Mouse (Mus musculus) stomach, postnatal 0 days (tissue): Measurements from ENCODE around the gene Cela1. TPM values are rescaled to one million over a fixed set of nuclear protein-coding genes. Genes with fewer than 3 reads are reported as not detected.

Experiments
- ATAC-seq: fragments of 200-750 bp; cut with Nextera tagmentation; 2 replicates; pipeline ENCODE4 v1.8.0; 2017; ENCODE audit not compliant: low FRiP score, low TSS enrichment
- DNase-seq: peaks from one replicate; pipeline ENCODE4 v3.0.0-alpha.2; 2016; ENCODE audit warnings: low spot score
- H3K27ac ChIP-seq: fragments of 300-500 bp; sonication (generic); replicated peaks from 2 replicates; pipeline ENCODE4 v1.5.1; 2014; ENCODE audit warnings: mild to moderate bottlenecking, control low read depth
- H3K27me3 ChIP-seq: fragments of 300-500 bp; sonication (generic); 2 replicates; pipeline ENCODE4 v1.6.1; 2014; ENCODE audit warnings: low read length; ENCODE audit not compliant: control insufficient read depth, insufficient read depth
- H3K36me3 ChIP-seq: fragments of 300-500 bp; sonication (generic); 2 replicates; pipeline ENCODE4 v1.6.1; 2014; ENCODE audit warnings: low read length, mixed read lengths; ENCODE audit not compliant: control insufficient read depth, insufficient read depth
- H3K4me1 ChIP-seq: fragments of 300-500 bp; sonication (generic); replicated peaks from 2 replicates; pipeline ENCODE4 v1.6.1; 2014; ENCODE audit warnings: antibody characterized with exemption; ENCODE audit not compliant: control insufficient read depth, insufficient read depth
- H3K4me2 ChIP-seq: fragments of 300-500 bp; sonication (generic); replicated peaks from 2 replicates; pipeline ENCODE4 v1.6.1; 2014; ENCODE audit warnings: low read depth, mild to moderate bottlenecking, control low read depth, moderate library complexity
- H3K4me3 ChIP-seq: fragments of 300-500 bp; sonication (generic); 2 replicates; pipeline ENCODE4 v1.5.1; 2014; ENCODE audit warnings: low read depth, low read length, control low read depth
- H3K9ac ChIP-seq: fragments of 300-500 bp; sonication (generic); 2 replicates; pipeline ENCODE4 v1.6.1; 2014; ENCODE audit warnings: mild to moderate bottlenecking, low read length, control low read depth, mixed read lengths
- H3K9me3 ChIP-seq: fragments of 300-500 bp; sonication (generic); 2 replicates; pipeline ENCODE4 v1.6.1; 2016; ENCODE audit warnings: low read length; ENCODE audit not compliant: control insufficient read depth
- CTCF ChIP-seq: IDR thresholded peaks from 2 replicates; pipeline ENCODE4 v1.5.1; 2016; ENCODE audit warnings: antibody characterized with exemption, low read depth, mild to moderate bottlenecking, moderate library complexity
- EP300 ChIP-seq: optimal IDR thresholded peaks from 2 replicates; pipeline ENCODE3; 2016; ENCODE audit warnings: antibody characterized with exemption
- WGBS: fragments of 180-500 bp; shearing (Covaris S2); extraction: QIAGEN DNeasy Blood & Tissue Kit; methylation state at CpG from one replicate; pipeline ENCODE4 v1.1.7; 2014; 5-methylcytosine and 5-hydroxymethylcytosine counted together
- polyA plus RNA-seq: library from polyadenylated mRNA; unstranded; fragments of >200 nt; fragmentation: Nextera tagmentation; extraction: Ambion mirVana; gene quantifications from 2 replicates; pipeline ENCODE4 v1.2.1, GENCODE M21; 2015

Cela1 gene
- 22.3 and 24.1 TPM in 2 replicates for polyA plus RNA-seq

DNA sequence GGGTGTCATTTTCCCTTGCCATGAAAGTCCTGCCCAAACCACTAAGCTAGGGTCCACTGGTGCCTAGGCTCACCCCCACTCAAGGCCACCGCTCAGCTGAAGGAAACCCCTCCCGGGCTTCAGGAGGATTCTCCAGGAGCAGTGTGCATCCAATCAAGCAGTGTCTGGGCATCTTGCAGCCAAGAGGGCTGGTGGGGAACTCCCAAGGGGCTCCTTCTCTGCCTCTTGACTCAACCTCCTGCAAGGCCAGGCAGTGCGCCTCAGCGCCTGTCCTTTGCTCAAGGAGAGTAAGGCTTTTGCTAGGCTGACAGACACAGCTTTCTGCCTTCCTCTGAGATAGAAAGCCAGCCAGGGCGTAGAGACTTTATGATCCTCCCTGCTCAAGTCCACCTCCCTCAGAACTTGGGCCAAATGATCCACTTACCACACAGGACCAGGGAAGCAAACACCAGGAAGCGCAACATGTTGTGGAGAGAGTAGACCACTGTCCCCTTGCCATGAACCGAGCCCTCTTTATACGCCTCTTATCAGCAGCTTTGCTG is at the start of gene Cela1:
TSS of gene Cela1 (minus strand) at position 492 of the 542 bp plus-strand sequence.
- ATAC-seq: no peak; the same call in 1 of the 2 replicates

DNA sequence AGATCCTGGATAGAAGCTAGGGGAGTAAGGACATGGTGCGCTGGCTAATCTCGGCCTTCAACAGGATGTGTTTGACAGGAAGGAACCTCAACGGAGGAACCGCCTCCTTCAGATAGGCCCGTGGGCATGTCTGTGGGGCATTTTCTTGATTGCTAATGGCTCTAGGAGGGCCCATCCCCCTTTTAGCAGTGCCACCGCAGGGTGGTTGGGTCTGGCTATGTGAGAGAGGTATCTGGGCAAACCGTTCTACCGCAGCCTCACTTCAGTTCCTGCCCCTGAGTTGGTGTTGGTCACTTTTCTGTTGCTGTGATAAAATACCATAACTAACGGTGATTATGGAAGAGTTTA is 48.2 kb upstream of the Cela1 start:
- no peak for TF ChIP-seq CTCF
- Histone ChIP-seq H3K27me3 (no peaks in the 10 kb centered on the region), H3K9me3 (no peaks in the 10 kb centered on the region), H3K4me3 (no peak overlapping the region), H3K4me1 (no peaks in the 10 kb centered on the region), H3K4me2 (no peak overlapping the region), H3K27ac (no peak overlapping the region), H3K9ac (no peak overlapping the region), H3K36me3 (no peaks in the 10 kb centered on the region)
- WGBS: 85% methylated on average over 9 of the region's 9 CpGs
- no peak for ATAC-seq
- no peak for DNase-seq

More for the DNA sequence above, at the start of gene Cela1:
- TF ChIP-seq CTCF (no peak), EP300 (no peak)
- H3K9me3 ChIP-seq: no peaks in the 10 kb centered on the region; the same call in 1 of the 2 replicates
- H3K27me3 ChIP-seq: no peaks in the 10 kb centered on the region
- WGBS: 68% methylated on average over 8 of the region's 8 CpGs
- no peaks in the 10 kb centered on the region; the same call in 1 of the 2 replicates for H3K4me1 ChIP-seq
- H3K27ac ChIP-seq: peak within 1 kb of the TSS; percentile 45; the same call in 1 of the 2 replicates
- H3K4me3 ChIP-seq: no peak within 1 kb of the TSS
- H3K36me3 ChIP-seq: no peaks in the 10 kb centered on the region
- peak within 1 kb of the TSS; percentile 31 for H3K4me2 ChIP-seq
- no peak within 1 kb of the TSS for H3K9ac ChIP-seq
- no peak for DNase-seq

DNA sequence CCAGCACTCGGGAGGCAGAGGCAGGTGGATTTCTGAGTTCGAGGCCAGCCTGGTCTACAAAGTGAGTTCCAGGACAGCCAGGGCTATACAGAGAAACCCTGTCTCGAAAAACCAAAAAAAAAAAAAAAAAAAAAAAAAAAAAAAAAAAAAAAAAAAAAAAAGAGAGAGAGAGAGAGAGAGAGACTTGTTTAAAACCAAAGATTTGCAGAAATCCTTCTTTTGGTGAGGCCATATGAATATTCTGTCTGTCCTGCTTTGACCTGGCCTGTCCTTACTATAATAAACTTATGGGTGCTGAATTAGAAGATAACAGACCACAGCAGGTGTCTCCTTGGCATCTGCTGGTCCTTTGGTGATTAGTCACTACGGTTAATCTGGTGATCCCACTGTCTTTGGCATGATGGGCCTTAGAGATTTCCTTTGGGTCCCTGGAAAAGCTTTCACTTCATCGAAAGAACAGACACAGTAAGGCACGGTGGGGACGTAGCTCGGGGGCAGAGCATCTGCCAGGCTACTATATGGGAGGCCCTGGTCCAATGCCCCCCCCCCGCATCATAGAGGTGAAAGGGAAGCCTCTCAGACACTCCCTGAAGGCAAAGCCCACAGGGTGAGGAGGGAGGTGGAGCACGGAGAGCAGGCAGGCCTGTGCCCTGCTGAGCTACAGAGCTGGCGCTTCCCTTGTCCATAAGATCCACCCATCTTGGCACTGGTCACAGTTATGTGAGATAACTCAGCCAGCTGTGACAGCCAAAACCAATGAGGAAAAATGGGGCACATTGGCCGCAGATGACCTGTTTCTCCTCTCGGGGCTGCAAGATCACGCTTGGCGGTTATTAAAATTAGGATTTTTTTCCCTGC is 47.6 kb upstream of the Cela1 start:
- Histone ChIP-seq H3K36me3 (no peaks in the 10 kb centered on the region), H3K4me1 (no peaks in the 10 kb centered on the region), H3K4me3 (no peak overlapping the region), H3K4me2 (no peak overlapping the region), H3K9me3 (no peaks in the 10 kb centered on the region), H3K27ac (no peak overlapping the region), H3K27me3 (no peaks in the 10 kb centered on the region), H3K9ac (no peak overlapping the region)
- TF ChIP-seq EP300: no peak
- no peak for TF ChIP-seq CTCF
- no peak for ATAC-seq
- no peak for DNase-seq
- WGBS: 86% methylated on average over 14 of the region's 15 CpGs

DNA sequence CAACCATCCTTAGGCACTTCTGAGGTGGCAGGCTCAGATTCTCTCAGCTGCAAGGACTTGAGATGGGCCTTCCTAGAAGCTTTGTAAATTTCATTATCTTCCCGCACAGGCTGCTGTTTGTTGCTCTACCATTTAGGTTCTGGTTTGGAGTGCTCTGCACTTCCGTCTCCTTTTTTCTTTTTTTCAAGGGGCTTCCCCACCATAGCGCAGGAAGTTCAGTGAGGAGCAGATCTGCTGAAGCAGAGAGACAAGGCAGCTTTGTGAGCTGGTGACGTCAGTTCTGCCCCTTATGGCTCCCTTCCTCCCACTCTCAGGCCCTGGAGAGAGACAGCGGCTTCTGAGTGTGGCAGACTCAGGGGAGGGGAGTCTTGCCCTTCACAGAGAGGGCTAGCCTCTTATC is 44.9 kb upstream of the Cela1 start:
- no peak overlapping the region for H3K4me2 ChIP-seq
- H3K9me3 ChIP-seq: no peaks in the 10 kb centered on the region
- H3K4me3 ChIP-seq: no peak overlapping the region
- H3K36me3 ChIP-seq: no peaks in the 10 kb centered on the region
- no peak overlapping the region for H3K9ac ChIP-seq
- no peak for ATAC-seq
- H3K27me3 ChIP-seq: no peaks in the 10 kb centered on the region
- 39% methylated on average over 5 of the region's 5 CpGs for whole genome bisulfite sequencing
- no peak for TF ChIP-seq EP300
- TF ChIP-seq CTCF: no peak
- no peak for DNase-seq
- H3K27ac ChIP-seq: no peak overlapping the region
- peaks cover 4% of the 10 kb centered on the region for H3K4me1 ChIP-seq

DNA sequence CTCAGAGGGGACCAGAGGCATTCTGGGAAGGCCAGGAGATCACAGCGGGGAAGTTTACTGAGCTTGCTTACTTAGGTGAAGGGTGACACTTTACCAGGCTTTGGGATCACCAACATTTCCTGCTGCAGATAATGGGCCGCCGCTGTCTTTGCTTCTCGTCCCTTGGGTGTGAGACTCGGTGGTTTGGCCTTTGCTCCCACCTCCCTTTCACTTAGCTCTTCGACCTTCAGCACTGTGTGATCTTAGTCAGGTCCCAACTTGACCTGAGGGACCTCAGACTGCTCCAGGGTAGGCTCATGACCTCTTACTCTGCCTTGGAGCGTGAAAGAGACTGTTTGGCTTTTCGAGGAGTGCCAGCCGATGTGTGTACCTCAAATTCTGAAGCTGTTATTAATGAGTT is 43.4 kb upstream of the Cela1 start:
- DNase-seq (no peak), ATAC-seq (no peak)
- Histone ChIP-seq H3K4me2 (no peak overlapping the region), H3K4me1 (peaks cover 4% of the 10 kb centered on the region), H3K27me3 (no peaks in the 10 kb centered on the region), H3K9me3 (no peaks in the 10 kb centered on the region), H3K4me3 (no peak overlapping the region), H3K9ac (no peak overlapping the region), H3K27ac (no peak overlapping the region), H3K36me3 (no peaks in the 10 kb centered on the region)
- 46% methylated on average over 9 of the region's 9 CpGs for WGBS
- TF ChIP-seq EP300 (no peak), CTCF (no peak)
